Mouse (Mus musculus): ENCODE data around the gene Rpp21. TPM values are rescaled to one million over a fixed set of nuclear protein-coding genes. Genes with fewer than 3 reads are reported as not detected.

Rpp21 gene
- polyA plus RNA-seq, 1 experiment from 2014 or later = 167 TPM

DNA sequence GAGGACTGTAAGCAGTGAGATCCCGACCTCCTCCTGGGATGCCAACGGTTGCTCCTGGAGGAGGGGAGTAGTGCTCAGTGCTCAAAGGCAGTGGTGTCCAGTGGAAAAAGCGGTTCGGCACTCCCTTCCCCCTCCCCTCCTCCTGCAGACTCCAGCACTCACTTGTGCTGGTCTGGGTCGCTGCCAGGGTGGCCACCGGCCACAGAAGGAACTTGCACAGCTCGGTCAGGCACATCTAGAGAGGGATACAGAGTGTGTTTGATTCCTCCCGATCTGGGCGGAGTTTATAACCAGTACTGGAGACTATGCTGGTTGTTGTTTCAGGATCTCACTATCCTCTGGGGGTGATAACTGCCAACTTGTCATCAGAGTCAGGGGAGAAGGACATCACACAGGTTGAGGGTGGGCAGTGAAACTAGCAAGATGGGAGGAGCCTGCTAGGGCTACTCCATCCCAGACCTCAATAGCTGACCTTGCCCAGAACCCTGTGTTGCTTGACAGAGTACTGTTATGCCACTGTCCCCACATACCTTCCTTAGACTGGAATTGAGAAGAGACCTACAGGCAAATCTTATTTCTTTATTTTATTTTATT lies 32.5 kb downstream of the Rpp21 start:
- Histone ChIP-seq H3K4me1 (ENCODE audit: control insufficient read depth, insufficient read depth, low read length) (no peaks in the 10 kb centered on the region), H3K4me2 (replicated peaks; ENCODE audit: low read depth, low read length) (no peak overlapping the region), H3K9me3 (ENCODE audit: control insufficient read depth, low read depth, low read length) (no peaks in the 10 kb centered on the region), H3K27ac (ENCODE audit: low read length) (no peak overlapping the region), H3K27me3 (ENCODE audit: control insufficient read depth, insufficient read depth, low read length) (peaks cover 28% of the 10 kb centered on the region), H3K4me3 (ENCODE audit: low read depth, low read length) (no peak overlapping the region), H3K36me3 (ENCODE audit: control insufficient read depth, insufficient read depth, low read length) (no peaks in the 10 kb centered on the region), H3K9ac (replicated peaks; ENCODE audit: low read depth, low read length) (no peak overlapping the region)
- ATAC-seq (ENCODE audit: insufficient number of reproducible peaks, insufficient read depth, low FRiP score, low read depth) = no peak
- 10% methylated on average over 9 of the region's 9 CpGs for WGBS

DNA sequence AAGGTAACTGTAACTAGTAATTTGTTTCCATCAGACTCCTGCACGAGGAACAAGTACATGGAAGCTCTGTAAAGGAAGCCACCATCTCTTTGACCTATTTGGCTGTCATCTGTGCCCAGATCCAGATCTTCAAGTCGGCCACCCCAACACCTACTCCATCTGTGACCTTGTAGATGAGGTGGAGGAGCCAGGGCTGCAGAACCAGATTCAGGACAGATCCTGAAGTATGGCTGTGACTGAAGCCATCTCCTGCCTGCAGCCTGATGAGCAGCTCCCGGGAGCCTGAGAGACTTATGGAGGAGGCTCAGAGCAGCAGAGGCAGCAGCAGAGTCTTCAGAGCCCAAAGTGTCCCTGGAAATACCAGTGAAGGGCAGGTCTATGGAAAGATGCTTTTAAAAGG lies 33.4 kb downstream of the Rpp21 start:
- WGBS = 48% methylated on average over 3 of the region's 3 CpGs
- Histone ChIP-seq H3K4me2 (replicated peaks; ENCODE audit: low read depth, low read length) (no peak overlapping the region), H3K4me1 (ENCODE audit: control insufficient read depth, insufficient read depth, low read length) (no peaks in the 10 kb centered on the region), H3K27me3 (ENCODE audit: control insufficient read depth, insufficient read depth, low read length) (peaks cover 19% of the 10 kb centered on the region; the same call in 1 of the 2 replicates), H3K4me3 (ENCODE audit: low read depth, low read length) (no peak overlapping the region), H3K27ac (ENCODE audit: low read length) (no peak overlapping the region), H3K36me3 (ENCODE audit: control insufficient read depth, insufficient read depth, low read length) (no peaks in the 10 kb centered on the region), H3K9me3 (ENCODE audit: control insufficient read depth, low read depth, low read length) (no peaks in the 10 kb centered on the region), H3K9ac (replicated peaks; ENCODE audit: low read depth, low read length) (no peak overlapping the region)
- ATAC-seq (ENCODE audit: insufficient number of reproducible peaks, insufficient read depth, low FRiP score, low read depth) = no peak

DNA sequence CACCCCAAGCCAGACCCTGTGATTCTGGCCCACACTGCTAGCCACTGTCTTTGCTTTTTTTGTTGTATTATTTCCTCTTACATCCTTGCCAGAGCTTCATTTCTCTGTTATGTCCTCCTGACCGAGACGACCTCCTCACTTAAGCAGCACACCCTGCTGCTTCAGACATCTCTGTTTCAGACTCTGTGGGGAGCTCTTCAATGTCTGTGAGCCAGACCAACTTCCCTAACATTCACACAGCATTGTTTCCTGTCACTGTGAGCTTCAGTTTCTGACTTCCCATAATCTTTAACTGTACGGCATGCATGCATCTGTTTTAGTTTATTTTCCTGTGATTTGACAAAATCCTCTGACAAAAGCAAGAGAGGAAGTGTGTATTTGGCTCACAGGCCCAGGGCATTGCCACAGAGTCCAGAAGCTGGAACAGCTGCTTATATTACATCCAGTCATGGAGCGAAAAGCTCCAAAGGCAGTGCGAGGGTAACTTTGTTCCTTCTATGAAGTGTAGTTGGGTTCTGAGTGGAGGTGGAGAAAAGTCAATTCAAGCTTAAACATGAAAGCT lies 39.2 kb downstream of the Rpp21 start:
- Histone ChIP-seq H3K4me1 (ENCODE audit: control insufficient read depth, insufficient read depth, low read length) (no peaks in the 10 kb centered on the region), H3K9me3 (ENCODE audit: control insufficient read depth, low read depth, low read length) (no peaks in the 10 kb centered on the region), H3K9ac (replicated peaks; ENCODE audit: low read depth, low read length) (no peak overlapping the region), H3K4me3 (ENCODE audit: low read depth, low read length) (no peak overlapping the region), H3K27me3 (ENCODE audit: control insufficient read depth, insufficient read depth, low read length) (peaks cover 18% of the 10 kb centered on the region; the same call in 1 of the 2 replicates), H3K4me2 (replicated peaks; ENCODE audit: low read depth, low read length) (no peak overlapping the region), H3K27ac (ENCODE audit: low read length) (no peak overlapping the region), H3K36me3 (ENCODE audit: control insufficient read depth, insufficient read depth, low read length) (no peaks in the 10 kb centered on the region)
- WGBS = 69% methylated on average over 5 of the region's 5 CpGs
- ATAC-seq (ENCODE audit: insufficient number of reproducible peaks, insufficient read depth, low FRiP score, low read depth) = no peak

DNA sequence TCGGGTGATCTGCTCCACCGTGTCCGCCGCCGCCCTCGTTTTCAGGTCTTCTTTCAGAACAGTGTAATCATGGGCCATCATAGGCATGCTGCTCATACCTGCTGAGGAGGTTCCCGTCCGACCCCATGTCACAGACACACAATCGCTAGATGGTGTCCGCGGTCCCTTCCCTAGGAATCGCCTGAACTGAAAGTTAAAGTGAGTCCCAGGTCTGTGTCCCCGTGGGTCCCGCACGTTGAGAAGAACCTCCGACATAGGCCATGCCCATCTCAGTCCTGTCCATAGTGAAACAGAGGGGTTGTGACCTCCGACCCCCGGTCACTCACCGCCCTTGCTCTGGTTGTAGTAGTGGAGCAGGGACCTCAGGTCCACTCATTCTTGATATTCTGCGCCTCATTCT lies 42.3 kb downstream of the Rpp21 start:
- WGBS = 4% methylated on average over 20 of the region's 20 CpGs
- no peak overlapping the region for H3K4me2 ChIP-seq (replicated peaks; ENCODE audit: low read depth, low read length)
- H3K4me1 ChIP-seq (ENCODE audit: control insufficient read depth, insufficient read depth, low read length) = no peaks in the 10 kb centered on the region
- peaks cover 18% of the 10 kb centered on the region; the same call in 1 of the 2 replicates for H3K27me3 ChIP-seq (ENCODE audit: control insufficient read depth, insufficient read depth, low read length)
- no peak for ATAC-seq (ENCODE audit: insufficient number of reproducible peaks, insufficient read depth, low FRiP score, low read depth)
- no peak overlapping the region for H3K9ac ChIP-seq (replicated peaks; ENCODE audit: low read depth, low read length)
- no peaks in the 10 kb centered on the region for H3K36me3 ChIP-seq (ENCODE audit: control insufficient read depth, insufficient read depth, low read length)
- H3K4me3 ChIP-seq (ENCODE audit: low read depth, low read length) = no peak overlapping the region
- no peak overlapping the region for H3K27ac ChIP-seq (ENCODE audit: low read length)
- no peaks in the 10 kb centered on the region for H3K9me3 ChIP-seq (ENCODE audit: control insufficient read depth, low read depth, low read length)

DNA sequence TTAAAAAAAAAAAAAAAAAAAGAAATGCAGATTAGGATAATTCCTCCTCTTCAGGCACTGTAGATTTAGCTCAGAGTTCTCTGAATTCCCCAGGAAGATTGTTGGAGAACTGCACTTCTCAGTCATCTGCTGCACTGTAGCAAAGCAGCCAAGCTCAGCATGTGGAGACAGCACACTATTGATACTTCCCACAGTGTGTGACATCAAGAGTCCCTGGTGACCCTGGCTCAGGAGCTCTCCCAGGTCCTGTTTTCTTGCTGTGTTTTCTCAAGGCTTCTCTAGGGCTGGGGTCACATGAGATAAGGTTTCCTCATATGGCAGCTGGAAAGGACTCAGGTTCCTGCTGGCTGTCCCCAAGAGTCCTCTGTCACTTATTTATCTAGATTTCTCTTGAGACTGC lies 51.0 kb downstream of the Rpp21 start:
- no peak overlapping the region for H3K4me3 ChIP-seq (ENCODE audit: low read depth, low read length)
- H3K27me3 ChIP-seq (ENCODE audit: control insufficient read depth, insufficient read depth, low read length) = peaks cover 14% of the 10 kb centered on the region; the same call in 1 of the 2 replicates
- no peaks in the 10 kb centered on the region for H3K4me1 ChIP-seq (ENCODE audit: control insufficient read depth, insufficient read depth, low read length)
- H3K27ac ChIP-seq (ENCODE audit: low read length) = no peak overlapping the region
- H3K9ac ChIP-seq (replicated peaks; ENCODE audit: low read depth, low read length) = no peak overlapping the region
- ATAC-seq (ENCODE audit: insufficient number of reproducible peaks, insufficient read depth, low FRiP score, low read depth) = no peak
- no peaks in the 10 kb centered on the region for H3K36me3 ChIP-seq (ENCODE audit: control insufficient read depth, insufficient read depth, low read length)
- no peaks in the 10 kb centered on the region for H3K9me3 ChIP-seq (ENCODE audit: control insufficient read depth, low read depth, low read length)
- H3K4me2 ChIP-seq (replicated peaks; ENCODE audit: low read depth, low read length) = no peak overlapping the region

DNA sequence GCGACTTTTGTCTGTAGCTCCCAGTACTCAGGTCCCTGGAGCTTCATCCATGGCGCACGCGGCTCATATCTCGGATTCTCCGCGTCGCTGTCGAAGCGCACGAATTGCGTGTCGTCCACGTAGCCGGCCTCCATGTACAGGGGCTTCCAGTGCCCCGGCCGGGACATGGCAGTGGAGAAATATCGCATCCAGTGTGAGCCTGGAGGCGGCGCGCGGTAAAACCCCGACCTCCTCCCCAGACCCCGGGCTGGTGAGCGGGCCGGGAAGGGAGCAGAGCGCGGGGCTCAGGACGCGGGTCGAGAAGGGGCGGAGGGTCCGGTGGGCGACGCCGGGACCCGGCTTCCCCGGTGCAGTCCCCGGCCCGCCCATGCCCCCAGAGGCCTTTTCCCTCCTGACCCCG lies 52.0 kb downstream of the Rpp21 start:
- Histone ChIP-seq H3K27ac (ENCODE audit: low read length) (no peak overlapping the region), H3K4me1 (ENCODE audit: control insufficient read depth, insufficient read depth, low read length) (no peaks in the 10 kb centered on the region), H3K4me2 (replicated peaks; ENCODE audit: low read depth, low read length) (peak overlapping the region; percentile 59), H3K9ac (replicated peaks; ENCODE audit: low read depth, low read length) (no peak overlapping the region), H3K9me3 (ENCODE audit: control insufficient read depth, low read depth, low read length) (no peaks in the 10 kb centered on the region), H3K27me3 (ENCODE audit: control insufficient read depth, insufficient read depth, low read length) (peaks cover 14% of the 10 kb centered on the region; the same call in 1 of the 2 replicates), H3K4me3 (ENCODE audit: low read depth, low read length) (peak overlapping the region; percentile 32), H3K36me3 (ENCODE audit: control insufficient read depth, insufficient read depth, low read length) (no peaks in the 10 kb centered on the region)
- ATAC-seq (ENCODE audit: insufficient number of reproducible peaks, insufficient read depth, low FRiP score, low read depth) = 0 out of 2 replicates have a peak, but pooled peaks have one; percentile 10
- WGBS = under 1% methylated on average over 34 of the region's 41 CpGs

Other genes with a start within 250 kb of the Rpp21 start
- 3.3 and 5.3 TPM in 2 replicates for gene H2-T24, start 237.5 kb downstream of the Rpp21 start, polyA plus RNA-seq (2014; fragmentation: Nextera tagmentation; extraction: Ambion mirVana)
- gene H2-T23, start 225.2 kb downstream of the Rpp21 start, polyA plus RNA-seq (2014; fragmentation: Nextera tagmentation; extraction: Ambion mirVana) = 8.4 and 10.6 TPM in 2 replicates
- gene H2-T22, start 215.3 kb downstream of the Rpp21 start, polyA plus RNA-seq (2014; fragmentation: Nextera tagmentation; extraction: Ambion mirVana) = 19.3 and 21.8 TPM in 2 replicates
- gene Gm6034, start 215.1 kb downstream of the Rpp21 start, polyA plus RNA-seq (2014; fragmentation: Nextera tagmentation; extraction: Ambion mirVana) = not detected in 2 replicates
- not detected in 2 replicates for gene Gm11127, start 199.7 kb downstream of the Rpp21 start, polyA plus RNA-seq (2014; fragmentation: Nextera tagmentation; extraction: Ambion mirVana)
- gene Gm19684, start 136.4 kb downstream of the Rpp21 start, polyA plus RNA-seq (2014; fragmentation: Nextera tagmentation; extraction: Ambion mirVana) = not detected in 2 replicates
- gene Gm7030, start 128.6 kb downstream of the Rpp21 start, polyA plus RNA-seq (2014; fragmentation: Nextera tagmentation; extraction: Ambion mirVana) = not detected in 2 replicates
- 2.0 and 3.0 TPM in 2 replicates for gene Gm8909, start 89.5 kb downstream of the Rpp21 start, polyA plus RNA-seq (2014; fragmentation: Nextera tagmentation; extraction: Ambion mirVana)
- gene H2-T3, start 67.8 kb downstream of the Rpp21 start, polyA plus RNA-seq (2014; fragmentation: Nextera tagmentation; extraction: Ambion mirVana) = not detected in 2 replicates
- gene Trim39, start 14.2 kb upstream of the Rpp21 start, polyA plus RNA-seq (2014; fragmentation: Nextera tagmentation; extraction: Ambion mirVana) = 16.3 and 16.4 TPM in 2 replicates
- gene H2-M10.2, start 28.4 kb upstream of the Rpp21 start, polyA plus RNA-seq (2014; fragmentation: Nextera tagmentation; extraction: Ambion mirVana) = 0.22 and 0.30 TPM in 2 replicates
- gene H2-M10.1, start 68.1 kb upstream of the Rpp21 start, polyA plus RNA-seq (2014; fragmentation: Nextera tagmentation; extraction: Ambion mirVana) = not detected in 2 replicates
- not detected in 2 replicates for gene H2-M10.3, start 110.3 kb upstream of the Rpp21 start, polyA plus RNA-seq (2014; fragmentation: Nextera tagmentation; extraction: Ambion mirVana)
- not detected in 2 replicates for gene H2-M10.4, start 204.3 kb upstream of the Rpp21 start, polyA plus RNA-seq (2014; fragmentation: Nextera tagmentation; extraction: Ambion mirVana)

All from stomach, embryonic 14.5 days (tissue).